Mouse (Mus musculus): ENCODE measurements around the gene Dlgap4.

Dlgap4 gene

GRCm38 (mm10) chr2:156749687-156750086 is 136.2 kb downstream of the Dlgap4 start:
- DNase-seq, result no peak

- no peak for DNase-seq
These were observed 143.4 kb downstream of the Dlgap4 start for GRCm38 (mm10) chr2:156756937-156757336.

- no peak for DNase-seq
These were observed 147.5 kb downstream of the Dlgap4 start for GRCm38 (mm10) chr2:156760843-156761505.

GRCm38 (mm10) chr2:156761521-156762278 is 148.2 kb downstream of the Dlgap4 start:
- no peak for DNase-seq

GRCm38 (mm10) chr2:156762499-156762898 is 149.0 kb downstream of the Dlgap4 start:
- DNase-seq, result no peak

GRCm38 (mm10) chr2:156763101-156763500 is 149.6 kb downstream of the Dlgap4 start:
- peak; percentile 66 for DNase-seq

- no peak for DNase-seq
These were observed 150.5 kb downstream of the Dlgap4 start for GRCm38 (mm10) chr2:156764022-156764421.

- no peak for DNase-seq
These were observed 151.2 kb downstream of the Dlgap4 start for GRCm38 (mm10) chr2:156764747-156765146.

GRCm38 (mm10) chr2:156765593-156765992 is 152.1 kb downstream of the Dlgap4 start:
- no peak for DNase-seq

- DNase-seq, result no peak
These were observed 152.9 kb downstream of the Dlgap4 start for GRCm38 (mm10) chr2:156766227-156767019.

GRCm38 (mm10) chr2:156767108-156767507 is 153.6 kb downstream of the Dlgap4 start:
- no peak for DNase-seq

GRCm38 (mm10) chr2:156769274-156769673 is 155.8 kb downstream of the Dlgap4 start:
- no peak for DNase-seq

GRCm38 (mm10) chr2:156773470-156773869 is 160.0 kb downstream of the Dlgap4 start:
- no peak for DNase-seq

GRCm38 (mm10) chr2:156774035-156774737 is 160.7 kb downstream of the Dlgap4 start:
- no peak for DNase-seq

- peak; percentile 30 for DNase-seq
These were observed 161.4 kb downstream of the Dlgap4 start, which contains the start of gene Myl9 for GRCm38 (mm10) chr2:156774738-156775454. Gene Myl9, plus strand, starts transcription at chr2:156775420.

GRCm38 (mm10) chr2:156775455-156776435 is 162.2 kb downstream of the Dlgap4 start:
- no peak for DNase-seq

GRCm38 (mm10) chr2:156776907-156777306 is 163.4 kb downstream of the Dlgap4 start:
- no peak for DNase-seq

GRCm38 (mm10) chr2:156777326-156778004 is 164.0 kb downstream of the Dlgap4 start:
- peak; percentile 55 for DNase-seq

- DNase-seq, result no peak
These were observed 165.1 kb downstream of the Dlgap4 start for GRCm38 (mm10) chr2:156778571-156778970.

- no peak for DNase-seq
These were observed 165.5 kb downstream of the Dlgap4 start for GRCm38 (mm10) chr2:156779036-156779435.
